Mouse (Mus musculus): ENCODE measurements around the gene Gpr137.
"Not testable (repeated sequence)": the region's sequence is repeated elsewhere in the genome, so short reads cannot be mapped to it uniquely, and the experiment has no call there.

Gpr137 gene

GRCm38 (mm10) chr19:6912205-6912970, 29.9 kb downstream of the Gpr137 start:
- ChIA-PET CTCF (no interaction called here), POLR2A (interaction anchor here in 3 of 4 experiments (0.5 to 6.8 kb wide), 8 partner anchors 9 to 356 kb away, joined by 3 to 58 read pairs (median 4); partner anchors contain the start of genes Esrra (in 2 of the 3), Nudt22 (in 1 of the 3) and Trpt1 (in 1 of the 3))

GRCm38 (mm10) chr19:6911101-6912074, 30.9 kb downstream of the Gpr137 start:
- POLR2A ChIA-PET = interaction anchor here in 3 of 4 experiments (0.6 to 6.8 kb wide), 11 partner anchors 10 to 514 kb away, joined by 3 to 58 read pairs (median 3); partner anchors contain the start of genes Esrra (in 2 of the 3), Nudt22 (in 1 of the 3) and Trpt1 (in 1 of the 3)
- CTCF ChIA-PET = interaction anchor here in 1 of 4 experiments (2.3 kb wide), 1 partner anchor 68 kb away, joined by 7 read pairs; no protein-coding TSS in a partner anchor

- ChIA-PET POLR2A (interaction anchor here (0.7 to 6.8 kb wide), 17 partner anchors 9 to 1002 kb away, joined by 3 to 58 read pairs (median 4); partner anchors contain the start of genes Bad (in 2 of the 4), Esrra (in 2 of the 4), Gpr137 (in 1 of the 4) and Ppp2r5b (in 1 of the 4)), CTCF (interaction anchor here in 2 of 4 experiments (0.7 to 2.3 kb wide), 3 partner anchors 16 to 69 kb away, joined by 3 to 8 read pairs (median 7); no protein-coding TSS in a partner anchor)
Observed at GRCm38 (mm10) chr19:6910306-6910705, 32.0 kb downstream of the Gpr137 start.

- ChIA-PET CTCF (interaction anchor here in 3 of 4 experiments (0.5 to 2.3 kb wide), 5 partner anchors 16 to 618 kb away, joined by 3 to 8 read pairs (median 3); no protein-coding TSS in a partner anchor), POLR2A (interaction anchor here (0.5 to 6.8 kb wide), 38 partner anchors 9 to 1003 kb away, joined by 3 to 58 read pairs (median 4); partner anchors contain the start of genes Esrra (in 3 of the 4), Bad (in 2 of the 4), Fkbp2 (in 1 of the 4) and Gpr137 (in 1 of the 4))
Observed at GRCm38 (mm10) chr19:6909507-6910289, 32.6 kb downstream of the Gpr137 start, which contains the start of the genes Trmt112 and Prdx5. Gene Trmt112 (plus strand): TSS chr19:6909698. Gene Prdx5 (minus strand): TSS chr19:6910106.

- ChIA-PET CTCF (interaction anchor here in 2 of 4 experiments (0.8 to 2.3 kb wide), 3 partner anchors 27 to 71 kb away, joined by 3 to 8 read pairs (median 7); no protein-coding TSS in a partner anchor), POLR2A (interaction anchor here in 3 of 4 experiments (0.6 to 6.8 kb wide), 27 partner anchors 10 to 469 kb away, joined by 3 to 58 read pairs (median 4); partner anchors contain the start of genes Esrra (in 3 of the 3), Bad (in 1 of the 3), Fkbp2 (in 1 of the 3) and Gpr137 (in 1 of the 3))
Observed at GRCm38 (mm10) chr19:6909021-6909420, 33.3 kb downstream of the Gpr137 start.

GRCm38 (mm10) chr19:6907811-6908540, 34.3 kb downstream of the Gpr137 start:
- POLR2A ChIA-PET = interaction anchor here in 2 of 4 experiments (5.6 to 6.8 kb wide), 2 partner anchors 14 kb away, joined by 43 to 58 read pairs; partner anchors contain the start of gene Esrra (in 2 of the 2)
- CTCF ChIA-PET = no interaction called here

- CTCF ChIA-PET = no interaction called here
- POLR2A ChIA-PET = interaction anchor here in 1 of 4 experiments (5.6 kb wide), 1 partner anchor 14 kb away, joined by 43 read pairs; the partner anchor contains the start of gene Esrra
Observed at GRCm38 (mm10) chr19:6907094-6907493, 35.2 kb downstream of the Gpr137 start.

GRCm38 (mm10) chr19:6906199-6906598, 36.1 kb downstream of the Gpr137 start:
- CTCF ChIA-PET = interaction anchor here in 1 of 4 experiments (0.6 kb wide), 1 partner anchor 227 kb away, joined by 3 read pairs; no protein-coding TSS in a partner anchor

GRCm38 (mm10) chr19:6905498-6906159, 36.7 kb downstream of the Gpr137 start:
- CTCF ChIA-PET = interaction anchor here in 1 of 4 experiments (0.6 kb wide), 1 partner anchor 227 kb away, joined by 3 read pairs; no protein-coding TSS in a partner anchor

More at GRCm38 (mm10) chr19:6906199-6906598, 36.1 kb downstream of the Gpr137 start:
- POLR2A ChIA-PET = interaction anchor here in 2 of 4 experiments (0.6 kb wide), 2 partner anchors 134 to 635 kb away, joined by 4 to 7 read pairs; partner anchors contain the start of gene Stip1 (in 1 of the 2)

GRCm38 (mm10) chr19:6904846-6905245, 37.4 kb downstream of the Gpr137 start:
- POLR2A ChIA-PET = interaction anchor here in 1 of 4 experiments (1.1 kb wide), 1 partner anchor 16 kb away, joined by 3 read pairs; no protein-coding TSS in a partner anchor
- CTCF ChIA-PET = no interaction called here

More at GRCm38 (mm10) chr19:6905498-6906159, 36.7 kb downstream of the Gpr137 start:
- POLR2A ChIA-PET = interaction anchor here in 2 of 4 experiments (0.6 to 1.1 kb wide), 3 partner anchors 17 to 635 kb away, joined by 3 to 7 read pairs (median 4); partner anchors contain the start of gene Stip1 (in 1 of the 2)

GRCm38 (mm10) chr19:6903031-6903430, 39.2 kb downstream of the Gpr137 start:
- POLR2A ChIA-PET = no interaction called here
- CTCF ChIA-PET = no interaction called here

GRCm38 (mm10) chr19:6899641-6900040, 42.6 kb downstream of the Gpr137 start:
- ChIA-PET CTCF (interaction anchor here in 1 of 4 experiments (0.6 kb wide), 1 partner anchor 805 kb away, joined by 5 read pairs; no protein-coding TSS in a partner anchor), POLR2A (interaction anchor here in 1 of 4 experiments (1.2 to 1.8 kb wide), 2 partner anchors 22 to 76 kb away, joined by 3 to 4 read pairs; partner anchors contain the start of genes Esrra and Plcb3)

GRCm38 (mm10) chr19:6895608-6896305, 46.5 kb downstream of the Gpr137 start:
- POLR2A ChIA-PET, CTCF ChIA-PET: not testable (repeated sequence)

- ChIA-PET POLR2A (interaction anchor here in 2 of 4 experiments (0.6 to 1.1 kb wide), 10 partner anchors 9 to 918 kb away, joined by 3 to 6 read pairs (median 4); partner anchors contain the start of genes Trmt112 (in 2 of the 2), Bad (in 1 of the 2) and Esrra (in 1 of the 2)), CTCF (no interaction called here)
Observed at GRCm38 (mm10) chr19:6893731-6894451, 48.4 kb downstream of the Gpr137 start.
